Mouse (Mus musculus) thymus, adult 2 months (tissue): ENCODE results near the gene Gabrb1.

Source experiments
- CTCF ChIP-seq: fragments of 200-500 bp; IDR thresholded peaks from 2 replicates; pipeline ENCODE4 v1.5.1; 2012; ENCODE audit warnings: mild to moderate bottlenecking, control low read depth, low read length, moderate library complexity, borderline replicate concordance; ENCODE audit not compliant: control insufficient read depth, poor library complexity, insufficient read depth; ENCODE audit errors: extremely low read depth
- POLR2A ChIP-seq: fragments of 200-500 bp; IDR thresholded peaks from 2 replicates; pipeline ENCODE4 v1.6.1; 2012; ENCODE audit warnings: mild to moderate bottlenecking, low read length, control low read depth, moderate library complexity; ENCODE audit not compliant: control insufficient read depth, poor library complexity, insufficient read depth; ENCODE audit errors: extremely low read depth

DNA sequence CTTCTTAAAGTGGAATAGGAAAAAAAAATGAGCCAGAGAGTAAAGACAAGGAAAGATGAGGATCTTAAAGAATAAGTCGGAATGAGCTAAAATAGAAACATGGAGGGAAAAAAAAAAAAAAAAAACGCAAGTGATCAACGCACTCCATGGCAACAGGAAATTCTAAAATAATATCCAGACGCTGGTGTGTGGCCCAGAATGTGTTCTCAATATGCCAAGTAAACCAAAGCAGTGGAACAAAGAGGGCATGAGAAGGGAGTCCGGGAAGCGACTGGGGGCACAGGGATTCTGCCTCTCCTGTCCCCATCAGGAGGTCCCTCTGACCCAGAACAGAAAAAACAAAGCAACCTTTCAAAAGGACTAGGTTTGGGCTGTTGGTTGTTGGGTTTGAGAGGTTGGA, 410.9 kb downstream of the Gabrb1 start:
- TF ChIP-seq POLR2A (no peak), CTCF (no peak)
